Mouse (Mus musculus) kidney, embryonic 15.5 days (tissue): ENCODE measurements at regions not wholly inside any gene's neighbourhood (a gene's known extent, or its start where the extent isn't known, plus 50 kb on each side); places are given as distances from the start of the nearest gene placed in this dataset.

Experiments used
- ATAC-seq: fragments of 200-750 bp; cut with Nextera tagmentation; replicated peaks from 2 replicates; pipeline ENCODE4 v1.8.0; 2017; ENCODE audit warnings: moderate TSS enrichment; ENCODE audit not compliant: low FRiP score
- H3K27ac ChIP-seq: fragments of 300-500 bp; sonication (generic); 2 replicates; pipeline ENCODE4 v1.5.1; 2015; ENCODE audit warnings: mild to moderate bottlenecking, inconsistent platforms
- H3K27me3 ChIP-seq: fragments of 300-500 bp; sonication (generic); 2 replicates; pipeline ENCODE4 v1.6.1; 2015; ENCODE audit warnings: inconsistent platforms
- H3K36me3 ChIP-seq: fragments of 300-500 bp; sonication (generic); 2 replicates; pipeline ENCODE4 v1.6.1; 2015; ENCODE audit warnings: inconsistent platforms
- H3K4me1 ChIP-seq: fragments of 300-500 bp; sonication (generic); 2 replicates; pipeline ENCODE4 v1.6.1; 2015; ENCODE audit warnings: inconsistent platforms
- H3K4me2 ChIP-seq: fragments of 300-500 bp; sonication (generic); 2 replicates; pipeline ENCODE4 v1.6.1; 2015; ENCODE audit warnings: moderate library complexity, mild to moderate bottlenecking, inconsistent platforms
- H3K4me3 ChIP-seq: fragments of 300-500 bp; sonication (generic); replicated peaks from 2 replicates; pipeline ENCODE4 v1.5.1; 2015; ENCODE audit warnings: mild to moderate bottlenecking, inconsistent platforms
- H3K9ac ChIP-seq: fragments of 300-500 bp; sonication (generic); 2 replicates; pipeline ENCODE4 v1.6.1; 2015; ENCODE audit warnings: mild to moderate bottlenecking, inconsistent platforms
- H3K9me3 ChIP-seq: fragments of 300-500 bp; sonication (generic); replicated peaks from 2 replicates; pipeline ENCODE4 v1.6.1; 2016; ENCODE audit warnings: inconsistent platforms
- WGBS: fragments of 180-500 bp; shearing (Covaris S2); methylation state at CpG from one replicate; pipeline ENCODE4 v1.1.7; 2015; ENCODE audit warnings: mixed read lengths; 5-methylcytosine and 5-hydroxymethylcytosine counted together

GRCm38 (mm10) chr7:82047456-82047855 is 55.4 kb upstream of the Bnc1 start:
- H3K9me3 ChIP-seq: no peaks in the 10 kb centered on the region
- no peaks in the 10 kb centered on the region for H3K36me3 ChIP-seq
- H3K27me3 ChIP-seq: no peaks in the 10 kb centered on the region
- H3K27ac ChIP-seq: no peak overlapping the region
- WGBS: 38% methylated on average over 5 of the region's 5 CpGs
- H3K4me2 ChIP-seq: no peak overlapping the region
- H3K4me1 ChIP-seq: 0 out of 2 replicates have a peak, but pooled peaks cover 6% of the 10 kb centered on the region
- H3K9ac ChIP-seq: no peak overlapping the region
- ATAC-seq: no peak
- no peak overlapping the region for H3K4me3 ChIP-seq

GRCm38 (mm10) chr7:82053411-82053810 is 61.3 kb upstream of the Bnc1 start:
- H3K4me1 ChIP-seq: peaks cover 8% of the 10 kb centered on the region; the same call in 1 of the 2 replicates
- no peaks in the 10 kb centered on the region for H3K36me3 ChIP-seq
- no peak overlapping the region for H3K27ac ChIP-seq
- ATAC-seq: no peak
- WGBS: 88% methylated on average over 4 of the region's 4 CpGs
- H3K9ac ChIP-seq: no peak overlapping the region
- H3K4me2 ChIP-seq: no peak overlapping the region
- H3K27me3 ChIP-seq: no peaks in the 10 kb centered on the region
- H3K4me3 ChIP-seq: no peak overlapping the region
- no peaks in the 10 kb centered on the region for H3K9me3 ChIP-seq

- Histone ChIP-seq H3K4me3 (peak overlapping the region; percentile 22), H3K27ac (no peak overlapping the region), H3K9me3 (no peaks in the 10 kb centered on the region), H3K36me3 (no peaks in the 10 kb centered on the region), H3K27me3 (no peaks in the 10 kb centered on the region), H3K9ac (no peak overlapping the region), H3K4me1 (peaks cover 8% of the 10 kb centered on the region; the same call in 1 of the 2 replicates), H3K4me2 (peak overlapping the region; percentile 53)
- 4% methylated on average over 21 of the region's 21 CpGs for WGBS
- no peak; the same call in 1 of the 2 replicates for ATAC-seq
Measured at GRCm38 (mm10) chr7:82056551-82057230, 64.6 kb upstream of the Bnc1 start.

GRCm38 (mm10) chr7:82063407-82063806 is 71.3 kb upstream of the Bnc1 start:
- Histone ChIP-seq H3K27me3 (peaks cover 5% of the 10 kb centered on the region; the same call in 1 of the 2 replicates), H3K4me2 (no peak overlapping the region), H3K9me3 (no peaks in the 10 kb centered on the region), H3K9ac (no peak overlapping the region), H3K4me3 (no peak overlapping the region), H3K4me1 (no peaks in the 10 kb centered on the region), H3K27ac (no peak overlapping the region), H3K36me3 (no peaks in the 10 kb centered on the region)
- WGBS: 54% methylated on average over 7 of the region's 7 CpGs
- ATAC-seq: no peak

- H3K36me3 ChIP-seq: no peaks in the 10 kb centered on the region
Measured at GRCm38 (mm10) chr7:82069629-82070450, 77.7 kb upstream of the Bnc1 start.

GRCm38 (mm10) chr7:82070946-82071727 is 79.0 kb upstream of the Bnc1 start:
- WGBS: 83% methylated on average over 10 of the region's 10 CpGs
- Histone ChIP-seq H3K4me3 (no peak overlapping the region), H3K4me2 (no peak overlapping the region), H3K9me3 (no peaks in the 10 kb centered on the region), H3K36me3 (no peaks in the 10 kb centered on the region), H3K27me3 (no peaks in the 10 kb centered on the region), H3K27ac (no peak overlapping the region), H3K9ac (no peak overlapping the region), H3K4me1 (no peaks in the 10 kb centered on the region)
- no peak for ATAC-seq

More at GRCm38 (mm10) chr7:82069629-82070450, 77.7 kb upstream of the Bnc1 start:
- H3K9ac ChIP-seq: no peak overlapping the region
- no peak overlapping the region for H3K4me3 ChIP-seq
- H3K4me1 ChIP-seq: no peaks in the 10 kb centered on the region
- H3K27me3 ChIP-seq: no peaks in the 10 kb centered on the region
- no peak overlapping the region for H3K27ac ChIP-seq
- ATAC-seq: no peak
- no peak overlapping the region for H3K4me2 ChIP-seq
- WGBS: 73% methylated on average over 7 of the region's 7 CpGs
- no peaks in the 10 kb centered on the region for H3K9me3 ChIP-seq

- Histone ChIP-seq H3K9me3 (no peaks in the 10 kb centered on the region), H3K4me3 (no peak overlapping the region), H3K27me3 (no peaks in the 10 kb centered on the region), H3K27ac (no peak overlapping the region), H3K9ac (no peak overlapping the region), H3K36me3 (no peaks in the 10 kb centered on the region), H3K4me1 (no peaks in the 10 kb centered on the region), H3K4me2 (no peak overlapping the region)
- ATAC-seq: no peak
- 84% methylated on average over 2 of the region's 2 CpGs for WGBS
Measured at GRCm38 (mm10) chr7:82075359-82075758, 83.3 kb upstream of the Bnc1 start.

- Histone ChIP-seq H3K4me1 (no peaks in the 10 kb centered on the region), H3K27me3 (no peaks in the 10 kb centered on the region), H3K9me3 (no peaks in the 10 kb centered on the region), H3K4me2 (no peak overlapping the region), H3K4me3 (no peak overlapping the region), H3K36me3 (no peaks in the 10 kb centered on the region), H3K27ac (no peak overlapping the region), H3K9ac (no peak overlapping the region)
- ATAC-seq: no peak
- WGBS: 51% methylated on average over 3 of the region's 3 CpGs
Measured at GRCm38 (mm10) chr7:82081851-82082250, 89.8 kb upstream of the Bnc1 start.

- WGBS: 34% methylated on average over 6 of the region's 6 CpGs
- Histone ChIP-seq H3K9me3 (no peaks in the 10 kb centered on the region), H3K4me3 (no peak overlapping the region), H3K4me2 (no peak overlapping the region), H3K27ac (no peak overlapping the region), H3K36me3 (no peaks in the 10 kb centered on the region), H3K9ac (no peak overlapping the region), H3K4me1 (no peaks in the 10 kb centered on the region), H3K27me3 (no peaks in the 10 kb centered on the region)
- ATAC-seq: no peak
Measured at GRCm38 (mm10) chr7:82082883-82083282, 90.8 kb upstream of the Sh3gl3 start.

GRCm38 (mm10) chr7:82084473-82084872 is 89.2 kb upstream of the Sh3gl3 start:
- Histone ChIP-seq H3K9ac (no peak overlapping the region), H3K4me1 (no peaks in the 10 kb centered on the region), H3K27ac (no peak overlapping the region), H3K36me3 (no peaks in the 10 kb centered on the region), H3K4me3 (no peak overlapping the region), H3K27me3 (no peaks in the 10 kb centered on the region), H3K4me2 (no peak overlapping the region), H3K9me3 (no peaks in the 10 kb centered on the region)
- no peak for ATAC-seq
- 83% methylated on average over 10 of the region's 10 CpGs for WGBS

GRCm38 (mm10) chr7:82085205-82085604 is 88.4 kb upstream of the Sh3gl3 start:
- H3K9ac ChIP-seq: no peak overlapping the region
- WGBS: 79% methylated on average over 4 of the region's 4 CpGs
- no peak overlapping the region for H3K4me3 ChIP-seq
- no peak overlapping the region for H3K4me2 ChIP-seq
- H3K4me1 ChIP-seq: no peaks in the 10 kb centered on the region
- H3K9me3 ChIP-seq: no peaks in the 10 kb centered on the region
- H3K27ac ChIP-seq: no peak overlapping the region
- no peaks in the 10 kb centered on the region for H3K27me3 ChIP-seq
- ATAC-seq: no peak
- no peaks in the 10 kb centered on the region for H3K36me3 ChIP-seq

GRCm38 (mm10) chr7:82098136-82098535 is 75.5 kb upstream of the Sh3gl3 start:
- WGBS: 75% methylated on average over 6 of the region's 6 CpGs
- H3K36me3 ChIP-seq: no peaks in the 10 kb centered on the region
- H3K27ac ChIP-seq: no peak overlapping the region
- H3K4me2 ChIP-seq: no peak overlapping the region
- no peak overlapping the region for H3K9ac ChIP-seq
- no peaks in the 10 kb centered on the region for H3K27me3 ChIP-seq
- no peak for ATAC-seq
- H3K4me3 ChIP-seq: no peak overlapping the region
- H3K4me1 ChIP-seq: no peaks in the 10 kb centered on the region
- H3K9me3 ChIP-seq: no peaks in the 10 kb centered on the region
